Mouse (Mus musculus) subcutaneous adipose tissue, adult 2 months (tissue): ENCODE measurements around the gene Ccdc151. TPM values are rescaled to one million over a fixed set of nuclear protein-coding genes. Genes with fewer than 3 reads are reported as not detected.

Source experiments
- polyA plus RNA-seq: library from polyadenylated mRNA; depleted of rRNA; stranded (reverse); fragments of >200 nt; gene quantifications from 2 replicates; pipeline ENCODE4 v1.2.3, GENCODE M21; 2012; ENCODE audit warnings: low replicate concordance; rRNA removed

Gene Ccdc151
- polyA plus RNA-seq: 0.07 and 0.19 TPM in 2 replicates

GRCm38 (mm10) chr9:22002194-22003162 lies at the start of gene Ccdc151, which contains the start of gene Prkcsh:
TSS of gene Ccdc151 (minus strand) at chr9:22002634.
TSS of gene Prkcsh (plus strand) at chr9:22002806.

GRCm38 (mm10) chr9:22051958-22052254 lies 49.5 kb upstream of the Ccdc151 start, which contains the start of gene Elavl3:
TSS of gene Elavl3 (minus strand) at chr9:22052023.

DNA sequence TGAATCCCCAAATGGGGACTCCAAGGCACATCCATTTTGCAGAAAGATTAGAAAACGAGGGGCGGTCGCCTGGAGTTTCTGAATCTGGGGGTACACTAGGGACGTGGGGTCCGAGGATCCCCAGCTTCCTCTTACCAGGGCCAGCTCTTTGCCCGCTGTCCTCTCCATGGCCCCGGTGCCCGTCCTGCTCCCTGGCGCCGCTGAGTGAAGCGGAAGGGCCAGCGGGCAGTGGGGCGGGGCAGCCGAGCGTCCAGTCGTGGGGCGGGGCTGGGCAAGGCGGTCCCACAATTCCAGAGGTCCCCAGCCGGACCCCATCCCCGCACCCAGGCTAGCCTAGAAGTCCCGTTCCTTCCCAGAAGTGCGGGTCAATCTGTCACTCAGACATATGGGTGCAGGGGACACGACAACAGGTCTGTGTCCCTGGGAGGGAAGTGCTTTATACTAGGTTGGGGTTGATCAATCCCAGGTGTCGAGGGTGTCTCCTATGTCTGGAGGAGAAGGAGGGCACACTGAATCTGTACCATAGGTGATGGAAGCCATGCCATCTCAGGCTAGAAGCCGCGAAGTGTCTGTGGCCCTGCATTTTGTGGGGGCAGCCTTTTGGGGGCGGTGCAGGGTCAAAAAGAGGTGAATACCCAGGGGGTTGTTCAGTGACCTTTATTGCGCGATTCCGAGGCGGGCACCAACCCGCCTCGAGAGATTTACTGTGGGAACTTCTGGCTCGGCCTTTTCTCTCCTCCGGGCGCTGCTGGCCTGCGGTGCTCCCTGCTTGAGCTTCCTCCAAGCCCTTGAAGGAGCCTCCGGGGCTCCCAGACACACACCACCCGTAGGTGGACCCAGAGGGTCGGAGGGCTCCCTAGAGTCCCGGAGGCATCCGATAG lies 13.0 kb downstream of the Ccdc151 start, which contains the start of gene Rgl3:
Rgl3 (minus strand) TSS at position 217 of the 881 bp plus-strand sequence.

DNA sequence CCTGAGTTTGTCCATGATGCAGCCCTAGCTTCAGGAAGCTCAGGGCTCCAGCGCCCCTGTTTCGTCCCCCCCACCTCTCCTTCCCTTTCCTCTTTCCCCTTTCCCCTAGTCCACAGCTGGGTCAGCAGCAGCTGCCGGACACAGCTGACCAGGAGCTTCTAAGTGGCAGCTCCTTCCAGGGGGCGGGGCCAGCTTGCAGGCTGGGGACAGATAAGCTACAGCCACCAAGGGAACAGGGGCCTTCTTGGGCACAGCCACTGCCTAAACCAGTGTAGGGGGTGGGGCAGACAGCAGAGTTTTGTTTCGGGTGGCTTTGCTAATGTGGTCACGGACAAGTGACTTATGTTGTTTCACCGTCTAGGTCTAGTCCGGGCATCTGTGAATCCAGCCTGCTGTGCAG lies 39.0 kb downstream of the Ccdc151 start, which contains the start of gene Epor:
Epor (minus strand) TSS at position 90 of the 400 bp plus-strand sequence.

GRCm38 (mm10) chr9:21955570-21956281 lies 46.7 kb downstream of the Ccdc151 start, which contains the start of gene Swsap1:
TSS of gene Swsap1 (plus strand) at chr9:21955755.

Other genes starting within 250 kb of the Ccdc151 start
- gene Spc24, start 242.3 kb downstream of the Ccdc151 start, polyA plus RNA-seq: 1.4 and 12.8 TPM in 2 replicates
- gene Kank2, start 203.9 kb downstream of the Ccdc151 start, polyA plus RNA-seq: 57.7 and 93.8 TPM in 2 replicates
- 88.4 and 128 TPM in 2 replicates for gene Angptl8, start 167.1 kb downstream of the Ccdc151 start, polyA plus RNA-seq
- 153 and 172 TPM in 2 replicates for gene Dock6, start 150.0 kb downstream of the Ccdc151 start, polyA plus RNA-seq
- 104 and 231 TPM in 2 replicates for gene Rab3d, start 84.4 kb downstream of the Ccdc151 start, polyA plus RNA-seq
- gene Ccdc159, start 75.2 kb downstream of the Ccdc151 start, polyA plus RNA-seq: 10.3 and 13.2 TPM in 2 replicates
- 156 and 380 TPM in 2 replicates for gene Tmem205, start 75.1 kb downstream of the Ccdc151 start, polyA plus RNA-seq
- 15.4 and 26.3 TPM in 2 replicates for gene Plppr2, start 65.6 kb downstream of the Ccdc151 start, polyA plus RNA-seq
- 7.3 and 11.5 TPM in 2 replicates for gene Swsap1, start 46.9 kb downstream of the Ccdc151 start, polyA plus RNA-seq
- gene Epor, start 39.1 kb downstream of the Ccdc151 start, polyA plus RNA-seq: 7.3 and 23.8 TPM in 2 replicates
- gene Rgl3, start 13.2 kb downstream of the Ccdc151 start, polyA plus RNA-seq: 16.3 and 35.2 TPM in 2 replicates
- 71.3 and 86.6 TPM in 2 replicates for gene Prkcsh, start 172 bp upstream of the Ccdc151 start, polyA plus RNA-seq
- 0.22 and 0.56 TPM in 2 replicates for gene Elavl3, start 49.4 kb upstream of the Ccdc151 start, polyA plus RNA-seq
- not detected in 2 replicates for gene Gm49318, start 68.6 kb upstream of the Ccdc151 start, polyA plus RNA-seq
- gene Zfp653, start 68.7 kb upstream of the Ccdc151 start, polyA plus RNA-seq: 14.6 and 26.8 TPM in 2 replicates
- 56.9 and 69.5 TPM in 2 replicates for gene Ecsit, start 82.8 kb upstream of the Ccdc151 start, polyA plus RNA-seq
- 19.0 and 388 TPM in 2 replicates for gene Cnn1, start 96.6 kb upstream of the Ccdc151 start, polyA plus RNA-seq
- 141 and 144 TPM in 2 replicates for gene Elof1, start 114.5 kb upstream of the Ccdc151 start, polyA plus RNA-seq
- gene Acp5, start 133.1 kb upstream of the Ccdc151 start, polyA plus RNA-seq: 344 and 1,133 TPM in 2 replicates
- 64.5 and 77.9 TPM in 2 replicates for gene Pigyl, start 154.2 kb upstream of the Ccdc151 start, polyA plus RNA-seq
- gene Zfp872, start 185.5 kb upstream of the Ccdc151 start, polyA plus RNA-seq: 0.33 TPM in 2 replicates
- 19.3 and 20.7 TPM in 2 replicates for gene Zfp809, start 223.1 kb upstream of the Ccdc151 start, polyA plus RNA-seq